Mouse (Mus musculus) heart, postnatal 14 days (tissue): ENCODE measurements around the gene Zbtb9. TPM values are rescaled to one million over a fixed set of nuclear protein-coding genes. Genes with fewer than 3 reads are reported as not detected.
A peak's percentile ranks its signal among the peaks of the same experiment; 100 is the strongest.

ENCODE experiments used
- DNase-seq, 2 experiments: peaks; one replicate each; pipeline ENCODE4 v3.0.0; 2021 to 2022
- intact Hi-C: fragments of 180-260 bp; cut with DNase I; formaldehyde crosslinking; loops from one replicate; pipeline ENCODE4 v1.15.1; 2025
- total RNA-seq, 2 experiments: library from RNA; stranded (reverse); gene quantifications; 2 replicates each; pipeline ENCODE4 v1.2.3; 2021

The Zbtb9 gene
- total RNA-seq, 2 experiments from 2014 or later: 1.7 to 3.3 TPM

GRCm38 (mm10) chr17:27032328-27032727, 59.4 kb downstream of the Zbtb9 start:
- intact Hi-C loops: loop anchor here (2.0 to 10.0 kb wide), 3 partner anchors 92 to 485 kb away; partner anchors contain the start of gene Lemd2
- no peak for DNase-seq

- peak; percentile 83 to 90 for DNase-seq
- intact Hi-C loops: loop anchor here (1.0 to 10.0 kb wide), 4 partner anchors 52 to 484 kb away; partner anchors contain the start of gene Lemd2
Measured at GRCm38 (mm10) chr17:27032869-27033268, 59.9 kb downstream of the Zbtb9 start.

GRCm38 (mm10) chr17:27036465-27036864, 63.5 kb downstream of the Zbtb9 start:
- no peak for DNase-seq
- intact Hi-C loops: loop anchor here (10.0 kb wide), 1 partner anchor 168 kb away; the partner anchor contains the start of gene Lemd2

GRCm38 (mm10) chr17:27038335-27039050, 65.5 kb downstream of the Zbtb9 start:
- intact Hi-C loops: loop anchor here (10.0 kb wide), 1 partner anchor 166 kb away; the partner anchor contains the start of gene Lemd2
- DNase-seq: no peak

- no peak for DNase-seq
- intact Hi-C loops: loop anchor here (10.0 kb wide), 1 partner anchor 165 kb away; the partner anchor contains the start of gene Lemd2
Measured at GRCm38 (mm10) chr17:27039432-27040102, 66.6 kb downstream of the Zbtb9 start.

GRCm38 (mm10) chr17:27040304-27041045, 67.5 kb downstream of the Zbtb9 start:
- intact Hi-C loops: no loop called here

GRCm38 (mm10) chr17:27041046-27041786, 68.2 kb downstream of the Zbtb9 start:
- no peak for DNase-seq
- intact Hi-C loops: no loop called here

More at GRCm38 (mm10) chr17:27040304-27041045, 67.5 kb downstream of the Zbtb9 start:
- DNase-seq: no peak

GRCm38 (mm10) chr17:27041787-27042055, 68.8 kb downstream of the Zbtb9 start:
- no peak for DNase-seq
- intact Hi-C loops: no loop called here

- intact Hi-C loops: no loop called here
Measured at GRCm38 (mm10) chr17:27042840-27043239, 69.9 kb downstream of the Zbtb9 start.

GRCm38 (mm10) chr17:27045164-27045563, 72.2 kb downstream of the Zbtb9 start:
- DNase-seq: no peak
- intact Hi-C loops: no loop called here

More at GRCm38 (mm10) chr17:27042840-27043239, 69.9 kb downstream of the Zbtb9 start:
- DNase-seq: no peak

GRCm38 (mm10) chr17:27047762-27048444, 74.9 kb downstream of the Zbtb9 start:
- intact Hi-C loops: no loop called here
- DNase-seq: no peak

- peak; percentile 40 to 53 for DNase-seq
- intact Hi-C loops: no loop called here
Measured at GRCm38 (mm10) chr17:27048445-27049239, 75.7 kb downstream of the Zbtb9 start.

- intact Hi-C loops: no loop called here
- no peak for DNase-seq
Measured at GRCm38 (mm10) chr17:27050853-27051252, 77.9 kb downstream of the Zbtb9 start.

GRCm38 (mm10) chr17:27051514-27051913, 78.5 kb downstream of the Zbtb9 start:
- intact Hi-C loops: no loop called here

GRCm38 (mm10) chr17:27056170-27056569, 83.2 kb downstream of the Zbtb9 start:
- intact Hi-C loops: no loop called here
- DNase-seq: peak; percentile 65 to 66

More at GRCm38 (mm10) chr17:27051514-27051913, 78.5 kb downstream of the Zbtb9 start:
- DNase-seq: peak; percentile 49 to 53

GRCm38 (mm10) chr17:27056812-27057516, 84.0 kb downstream of the Zbtb9 start, which contains the start of gene Itpr3:
TSS of gene Itpr3 (plus strand) at chr17:27057304.
- DNase-seq: peak; percentile 75 to 81
- intact Hi-C loops: no loop called here

- no peak for DNase-seq
- intact Hi-C loops: no loop called here
Measured at GRCm38 (mm10) chr17:27057517-27058055, 84.6 kb downstream of the Zbtb9 start.
